Mouse (Mus musculus): ENCODE measurements around the gene Kcnma1.

The Kcnma1 gene

DNA sequence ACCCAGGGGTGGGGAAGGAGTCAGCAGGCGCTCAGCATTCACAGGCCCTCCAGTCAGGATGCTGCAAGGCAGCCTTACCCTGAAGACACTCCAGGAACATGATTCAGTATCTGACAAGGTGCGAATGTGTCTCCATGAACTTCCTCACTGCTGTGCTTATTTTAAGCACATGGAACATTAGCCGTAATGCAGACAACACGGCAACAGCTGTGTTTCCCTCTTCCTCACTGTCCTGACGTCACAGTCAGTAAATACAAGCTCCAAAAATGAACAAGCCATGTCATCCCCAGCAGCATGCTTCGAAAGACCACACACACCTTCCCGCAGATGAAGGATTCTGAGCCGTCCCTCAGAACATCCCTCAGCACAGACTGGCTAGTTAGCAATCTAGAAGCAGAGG is 47.8 kb downstream of the Kcnma1 start:
- DNase-seq (ENCODE audit: low spot score), result no peak

DNA sequence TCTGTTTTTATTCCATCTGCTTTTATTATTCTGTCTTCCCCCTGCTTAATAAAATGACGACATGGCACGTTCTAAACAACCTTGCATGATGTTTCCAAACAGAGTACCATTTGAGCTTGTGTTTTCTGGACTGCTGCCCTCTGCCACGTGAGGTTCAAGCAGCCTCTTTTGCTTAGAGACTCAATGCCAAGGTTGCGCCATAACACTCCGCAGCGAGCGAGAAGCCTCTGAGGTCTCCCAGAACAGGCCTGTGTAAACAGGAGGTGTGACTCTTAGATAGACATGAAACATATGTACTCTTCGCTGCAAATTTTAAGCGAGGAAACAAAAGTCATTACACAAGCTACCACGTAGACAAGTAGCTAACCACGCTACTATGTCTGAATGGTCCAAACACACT is 55.2 kb downstream of the Kcnma1 start:
- DNase-seq (ENCODE audit: low spot score), result no peak

DNA sequence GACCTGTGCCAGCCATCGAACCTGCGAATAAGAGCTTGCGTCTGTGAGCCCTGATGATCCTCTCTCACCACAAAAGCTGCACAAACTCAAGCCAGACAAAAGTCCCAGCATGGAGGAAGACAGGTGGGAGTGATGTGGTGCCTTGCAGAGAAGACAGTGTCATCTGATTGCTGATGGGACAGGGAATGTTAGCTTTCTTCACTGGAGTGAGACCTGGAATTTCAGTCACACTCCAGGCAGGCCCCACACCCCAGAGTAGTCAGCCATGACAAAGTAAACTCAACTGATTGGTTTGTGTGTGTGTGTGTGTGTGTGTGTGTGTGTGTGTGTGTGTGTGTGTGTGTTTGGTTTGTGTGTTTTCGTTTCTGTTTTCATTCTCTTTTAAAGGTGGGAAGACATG is 57.0 kb downstream of the Kcnma1 start:
- no peak for DNase-seq (ENCODE audit: low spot score)

DNA sequence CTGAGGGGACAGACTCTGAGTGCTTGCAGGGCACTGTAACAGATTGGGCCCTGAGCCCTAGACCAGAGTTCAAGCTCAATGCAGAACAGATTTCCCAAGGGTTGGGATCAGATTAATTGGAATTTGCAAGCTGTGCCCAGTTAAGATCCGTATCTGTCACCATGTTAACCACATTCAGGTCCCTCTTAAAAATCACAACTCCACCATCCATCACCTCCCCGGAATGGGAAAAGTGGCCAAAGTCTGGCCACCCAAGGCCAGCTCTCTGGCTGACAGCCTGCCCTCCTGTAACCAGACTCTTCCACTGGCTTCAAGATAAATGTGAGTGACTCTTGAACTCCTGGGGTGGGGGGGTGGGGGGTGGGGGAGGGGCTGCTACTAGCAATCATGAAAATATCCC is 70.4 kb downstream of the Kcnma1 start:
- no peak for DNase-seq (ENCODE audit: low spot score)

GRCm38 (mm10) chr14:23943152-23943551 is 71.1 kb downstream of the Kcnma1 start:
- no peak for DNase-seq (ENCODE audit: low spot score)

- no peak for DNase-seq (ENCODE audit: low spot score)
Measured at GRCm38 (mm10) chr14:23942103-23942502, 72.2 kb downstream of the Kcnma1 start.

DNA sequence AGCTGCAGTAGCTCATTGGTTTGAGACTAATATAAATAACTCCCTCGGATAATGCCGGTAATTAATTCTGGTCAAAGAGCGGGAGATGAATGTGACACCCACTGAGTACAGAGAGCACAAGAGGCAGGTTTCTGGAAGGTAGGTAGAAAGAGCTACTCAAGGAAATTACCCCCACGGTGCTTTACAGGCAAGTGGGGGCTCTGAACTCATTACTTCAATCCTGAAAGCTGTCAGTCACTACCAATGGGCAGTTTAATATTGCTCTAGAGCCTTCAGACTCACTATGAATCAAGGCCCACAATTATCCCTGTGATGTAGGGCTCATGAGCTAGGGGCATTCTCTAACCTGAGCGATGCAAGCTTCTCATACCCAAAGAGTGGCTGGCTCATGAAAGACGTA is 79.3 kb downstream of the Kcnma1 start:
- no peak for DNase-seq (ENCODE audit: low spot score)

DNA sequence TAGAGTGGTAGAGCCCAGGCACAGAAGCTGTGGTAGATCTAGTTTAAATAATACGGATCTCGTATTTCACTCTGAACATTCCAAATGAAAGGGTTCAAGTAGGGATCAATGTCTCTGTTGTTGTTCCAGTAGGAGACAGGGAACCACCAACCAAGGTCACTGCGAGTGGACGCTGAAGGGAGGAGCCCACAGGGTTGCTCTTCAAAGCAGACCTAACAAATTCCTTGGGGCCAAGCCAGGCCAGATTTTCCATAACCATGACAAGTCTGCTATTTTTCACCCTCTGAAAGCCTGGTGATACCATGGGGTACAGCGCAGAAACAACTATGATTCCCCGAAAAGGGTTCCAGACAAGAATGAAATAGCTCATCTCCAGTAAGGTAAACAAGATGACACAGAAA is 82.6 kb downstream of the Kcnma1 start:
- no peak for DNase-seq (ENCODE audit: low spot score)

DNA sequence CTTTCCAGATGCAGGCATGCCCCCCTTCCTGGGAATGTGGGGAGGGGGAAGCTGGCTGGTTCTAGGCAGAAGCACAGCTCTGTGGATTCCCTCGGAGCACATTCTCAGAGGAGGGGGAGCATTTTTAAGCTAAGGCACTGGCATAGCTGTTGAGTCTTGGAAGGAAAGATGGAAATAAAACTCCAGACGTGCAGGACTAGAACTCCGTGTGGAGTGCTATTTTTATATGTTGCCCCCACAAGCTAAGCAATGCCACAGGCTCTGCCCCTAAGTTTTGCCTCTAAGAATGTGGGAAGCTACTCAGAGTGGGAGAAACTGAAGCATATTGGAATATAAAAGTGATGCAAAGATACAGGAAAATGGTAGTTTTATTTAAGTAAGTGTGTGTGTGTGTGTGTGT is 85.1 kb downstream of the Kcnma1 start:
- no peak for DNase-seq (ENCODE audit: low spot score)

DNA sequence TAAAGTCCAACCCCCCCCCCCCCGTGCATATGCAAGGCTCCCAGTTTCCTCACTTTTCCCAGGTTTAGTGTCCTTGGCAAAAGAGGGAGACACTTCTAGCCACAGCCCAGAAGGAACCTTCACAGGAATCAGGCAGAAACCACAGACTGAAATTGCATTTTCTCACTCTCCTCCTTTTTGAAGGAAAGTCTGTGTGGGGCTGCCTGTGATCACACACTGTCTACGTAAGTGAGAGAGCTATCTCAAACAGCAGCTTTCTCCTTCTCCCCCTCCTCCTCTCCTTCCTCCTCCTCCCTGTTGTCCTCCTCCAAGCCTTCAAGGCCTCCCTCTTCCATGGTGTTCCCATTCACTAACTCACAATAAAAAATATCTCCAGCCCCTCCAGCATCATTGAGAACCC is 90.9 kb downstream of the Kcnma1 start:
- DNase-seq (ENCODE audit: low spot score), result no peak

GRCm38 (mm10) chr14:23922755-23923154 is 91.5 kb downstream of the Kcnma1 start:
- no peak for DNase-seq (ENCODE audit: low spot score)

GRCm38 (mm10) chr14:23911108-23911629 is 103.1 kb downstream of the Kcnma1 start:
- no peak for DNase-seq (ENCODE audit: low spot score)

GRCm38 (mm10) chr14:23908564-23908963 is 105.7 kb downstream of the Kcnma1 start:
- DNase-seq (ENCODE audit: low spot score), result no peak

- no peak for DNase-seq (ENCODE audit: low spot score)
Measured at GRCm38 (mm10) chr14:23902636-23903279, 111.5 kb downstream of the Kcnma1 start.

- no peak for DNase-seq (ENCODE audit: low spot score)
Measured at GRCm38 (mm10) chr14:23899462-23899861, 114.8 kb downstream of the Kcnma1 start.

DNA sequence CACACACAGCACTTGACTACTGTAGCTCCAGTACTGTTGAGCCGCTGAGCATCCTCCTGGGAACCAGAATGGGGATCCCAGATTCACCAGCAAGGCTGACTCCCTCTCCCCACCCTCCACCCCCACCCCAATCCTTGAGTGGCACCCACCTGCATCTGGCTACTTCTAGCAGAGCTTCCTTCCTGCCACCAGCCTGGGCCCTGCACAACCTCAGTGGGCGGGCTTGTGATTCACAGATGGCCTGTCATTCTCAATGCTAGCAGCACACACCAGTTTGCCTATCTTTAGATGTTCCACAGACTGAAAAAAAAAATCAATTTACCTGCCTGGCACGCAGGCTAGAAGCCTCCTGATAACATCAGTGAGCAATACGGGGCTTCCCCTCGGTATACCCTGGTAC is 116.5 kb downstream of the Kcnma1 start:
- DNase-seq (ENCODE audit: low spot score), result no peak

DNA sequence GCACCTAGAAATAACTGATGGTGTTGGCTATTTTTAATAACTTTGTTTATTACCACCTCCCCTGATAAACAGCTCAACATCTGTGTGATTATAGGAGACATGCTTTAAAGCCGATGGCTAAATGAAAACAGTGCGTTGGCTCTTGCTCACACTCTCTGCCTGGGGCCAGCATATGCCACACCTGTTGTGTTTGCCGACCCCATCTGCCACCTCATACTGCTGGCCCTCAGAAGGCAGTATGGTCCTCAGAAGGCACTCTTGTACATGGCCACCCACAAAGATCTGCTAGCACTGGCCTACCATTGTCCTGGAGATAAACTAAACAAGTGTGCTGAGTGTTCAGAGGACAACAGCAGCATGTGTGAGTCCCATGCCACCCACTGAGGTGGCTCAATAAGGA is 118.3 kb downstream of the Kcnma1 start:
- no peak for DNase-seq (ENCODE audit: low spot score)

DNA sequence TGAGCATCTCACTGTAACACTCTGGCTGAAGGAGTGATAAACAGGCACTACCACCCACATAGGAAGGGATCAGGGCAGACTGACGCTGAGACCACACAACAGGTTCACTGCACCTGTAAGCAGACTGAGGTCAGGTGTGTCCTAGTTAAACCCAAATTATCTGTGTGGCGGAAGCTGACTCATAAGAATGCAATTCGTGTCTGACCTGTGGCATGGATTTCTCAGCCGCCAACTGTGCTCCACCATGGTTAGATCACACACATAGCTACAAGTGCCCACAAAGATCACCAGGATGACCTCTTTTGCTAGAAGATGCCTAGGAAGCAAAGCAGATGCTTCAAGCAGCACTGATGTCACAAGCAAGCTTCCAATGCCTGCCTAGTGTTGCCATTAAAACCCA is 128.2 kb downstream of the Kcnma1 start:
- DNase-seq (ENCODE audit: low spot score), result no peak

GRCm38 (mm10) chr14:23885539-23885938 is 128.8 kb downstream of the Kcnma1 start:
- no peak for DNase-seq (ENCODE audit: low spot score)

GRCm38 (mm10) chr14:23885071-23885470 is 129.2 kb downstream of the Kcnma1 start:
- no peak for DNase-seq (ENCODE audit: low spot score)

DNA sequence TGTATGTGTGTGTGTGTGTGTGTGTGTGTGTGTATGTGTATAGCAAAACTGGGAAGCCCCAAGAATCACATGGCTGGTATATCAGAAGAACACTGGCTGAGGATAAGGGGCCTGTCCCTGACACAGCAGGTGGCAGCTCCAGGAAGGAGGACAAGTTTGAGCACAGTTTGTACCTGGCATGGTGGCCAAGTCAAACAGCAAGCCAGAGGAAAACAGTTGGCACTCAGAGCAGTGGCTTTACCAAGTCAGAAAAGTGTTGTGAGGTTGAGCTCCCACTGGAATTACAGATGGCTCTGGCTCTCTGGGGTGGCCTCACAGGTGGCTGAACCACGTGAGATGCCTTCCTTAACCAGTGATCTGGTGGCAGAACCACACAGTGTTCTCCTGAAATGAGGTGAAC is 132.3 kb downstream of the Kcnma1 start:
- DNase-seq (ENCODE audit: low spot score), result no peak

- DNase-seq (ENCODE audit: low spot score), result no peak
Measured at GRCm38 (mm10) chr14:23879331-23879730, 135.0 kb downstream of the Kcnma1 start.

DNA sequence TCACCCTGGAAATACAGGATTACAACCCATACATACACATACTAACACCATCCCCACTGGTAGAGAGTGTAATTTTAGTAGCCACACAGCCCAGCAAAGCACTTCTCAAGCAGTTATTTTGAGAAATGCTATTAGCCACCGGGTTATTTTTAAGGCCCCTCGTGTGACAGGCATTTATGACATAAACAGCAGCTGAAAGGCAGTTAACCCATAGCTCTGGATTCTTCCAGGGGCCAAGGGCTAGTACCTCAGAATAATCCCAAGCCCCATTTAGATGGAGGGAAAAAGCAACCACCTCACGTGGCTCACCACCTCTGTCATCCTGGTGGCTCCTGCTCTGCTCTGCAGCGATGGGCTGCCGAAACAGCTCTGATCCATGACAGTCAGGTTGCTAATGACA is 136.7 kb downstream of the Kcnma1 start:
- no peak for DNase-seq (ENCODE audit: low spot score)

GRCm38 (mm10) chr14:23874545-23874944 is 139.7 kb downstream of the Kcnma1 start:
- no peak for DNase-seq (ENCODE audit: low spot score)

Data from T-cell, adult 2 months (primary cell).